Mouse (Mus musculus): ENCODE measurements at regions not wholly inside any gene's neighbourhood (a gene's known extent, or its start where the extent isn't known, plus 50 kb on each side); places are given as distances from the start of the nearest gene placed in this dataset.

DNA sequence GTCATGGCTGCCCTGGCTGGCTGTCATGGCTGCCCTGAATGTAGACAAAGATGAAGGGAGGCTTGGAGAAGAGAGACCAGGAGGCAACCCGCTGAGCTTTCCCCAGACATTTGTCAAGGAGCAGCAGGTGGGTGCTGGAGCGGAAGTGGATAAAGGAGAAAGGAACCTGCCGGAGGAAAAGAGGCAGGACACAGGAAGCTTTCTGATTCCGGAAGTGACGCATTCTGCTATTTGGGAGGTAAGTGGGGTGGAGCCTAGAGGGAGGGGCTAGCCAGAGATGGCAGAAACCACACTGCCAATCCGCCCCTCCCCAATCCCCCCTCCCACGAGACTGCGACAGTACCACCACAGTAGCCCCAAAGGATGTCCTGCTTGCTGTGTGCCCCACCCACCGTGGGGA is 80.1 kb downstream of the Gm572 start:
- no peak for DNase-seq

DNA sequence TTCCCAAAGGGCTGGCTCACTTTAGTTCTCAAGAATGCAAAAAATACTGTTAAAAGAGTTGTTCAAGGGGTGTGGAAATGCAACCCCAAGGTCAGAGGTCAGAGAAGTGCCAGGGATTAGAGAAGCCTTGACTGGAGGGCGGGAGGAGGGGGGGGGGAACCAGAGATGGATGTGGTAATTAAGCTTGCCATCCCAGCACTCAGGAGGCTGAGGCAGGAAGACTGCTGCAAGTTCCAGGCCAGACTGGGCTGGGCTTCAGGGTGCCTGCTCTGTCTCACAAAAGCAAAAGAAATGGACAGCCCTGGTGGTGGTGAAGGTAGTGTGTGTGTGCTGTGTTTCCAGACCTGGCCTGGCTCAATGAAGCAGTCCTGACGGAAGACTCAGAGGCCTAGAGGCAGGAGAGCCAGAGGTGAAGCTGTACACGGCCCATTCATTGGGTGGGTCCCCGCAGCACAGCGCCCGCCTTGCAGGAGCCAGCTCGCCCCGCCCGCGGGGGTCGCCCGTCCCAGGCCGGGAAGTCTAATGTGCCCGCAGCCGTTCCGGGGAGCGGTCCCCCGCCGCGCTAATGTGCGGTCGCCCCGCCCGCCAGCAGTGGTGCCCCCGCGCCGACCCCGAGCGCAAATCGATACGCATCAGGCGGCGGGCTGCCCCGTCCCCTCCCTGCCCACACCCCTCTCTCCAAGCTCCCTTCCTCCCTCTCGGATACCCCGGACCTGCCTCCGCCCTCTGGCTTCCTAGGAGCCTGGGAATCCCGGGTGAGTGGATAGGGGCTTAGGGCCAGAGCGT is 80.1 kb upstream of the Casz1 start:
- no peak for DNase-seq

DNA sequence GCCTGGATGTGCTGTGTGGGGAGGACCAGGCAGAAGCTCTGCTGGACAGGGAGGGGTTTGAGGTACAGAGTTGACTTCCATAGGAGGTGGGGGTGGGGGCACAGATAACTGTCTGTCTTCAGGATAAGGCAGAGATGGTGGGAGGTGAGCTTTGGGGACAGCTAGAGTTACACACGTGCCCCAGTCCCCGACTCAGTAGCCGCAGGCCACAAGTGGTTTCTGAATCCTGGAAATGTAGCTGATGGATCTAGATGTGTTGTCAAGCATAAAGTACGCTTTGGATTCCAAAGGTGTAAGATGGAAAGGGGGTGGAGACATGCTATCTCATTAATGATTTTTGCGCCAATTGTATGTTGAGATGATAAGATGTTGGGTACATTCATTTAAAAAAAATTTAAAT is 75.4 kb upstream of the Casz1 start:
- DNase-seq = no peak

DNA sequence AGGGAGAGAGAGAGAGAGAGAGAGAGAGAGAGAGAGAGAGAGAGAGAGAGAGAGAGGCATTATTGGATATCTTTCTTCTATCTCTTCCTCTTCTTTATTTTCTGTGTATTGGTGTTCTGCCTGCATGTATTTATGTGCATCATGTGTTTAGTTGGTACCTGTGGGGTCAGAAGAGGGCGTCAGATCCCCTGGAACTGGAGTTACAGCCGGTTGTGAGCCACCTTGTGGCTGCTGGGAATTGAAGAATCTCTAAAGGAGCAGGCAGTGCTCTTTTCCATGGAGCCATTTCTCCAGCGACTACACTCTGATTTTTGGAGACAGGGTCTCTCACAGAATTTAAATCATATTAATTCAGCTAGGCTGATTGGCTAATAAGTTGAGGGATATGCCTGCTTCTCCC is 72.6 kb upstream of the Casz1 start:
- no peak for DNase-seq

DNA sequence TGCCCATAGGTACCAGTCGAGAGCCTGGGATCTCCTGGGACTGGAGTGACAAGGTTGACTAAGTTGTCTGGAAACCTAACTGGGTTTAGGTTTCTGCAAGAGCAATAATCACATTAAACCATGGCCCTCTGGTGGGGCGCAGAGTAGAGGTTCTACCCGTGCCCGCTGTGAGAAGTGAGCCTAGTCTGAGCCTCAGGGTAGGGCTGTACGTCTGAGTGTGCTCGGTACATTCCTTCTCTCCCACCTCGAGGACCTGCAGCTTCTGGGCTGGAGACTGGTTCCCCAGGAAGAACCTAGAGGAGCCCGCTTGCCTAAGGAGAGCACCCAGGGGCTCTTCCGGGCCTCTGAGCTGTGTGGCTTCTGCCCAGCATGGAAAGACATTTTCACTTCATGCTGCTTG is 70.2 kb upstream of the Casz1 start:
- no peak for DNase-seq

DNA sequence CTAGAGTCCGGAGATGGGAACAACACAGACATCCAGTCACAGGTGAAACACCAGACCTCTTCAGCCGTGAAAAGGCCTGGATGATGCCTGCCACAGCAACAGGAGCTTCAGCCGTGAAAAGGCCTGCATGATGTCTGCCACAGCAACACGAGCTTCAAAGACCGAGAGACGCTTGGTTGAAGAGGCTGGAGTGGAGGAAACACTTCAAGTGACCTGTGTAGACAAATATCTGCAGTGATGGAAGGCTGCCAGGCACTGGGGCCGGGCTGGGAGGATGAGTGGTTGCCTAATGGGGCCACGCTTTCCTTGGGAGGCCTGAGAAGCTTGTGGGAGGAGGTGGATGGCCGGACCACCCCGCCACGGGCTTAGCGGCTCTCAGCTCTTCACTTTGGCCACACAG is 69.7 kb upstream of the Casz1 start:
- DNase-seq = peak; percentile 78

DNA sequence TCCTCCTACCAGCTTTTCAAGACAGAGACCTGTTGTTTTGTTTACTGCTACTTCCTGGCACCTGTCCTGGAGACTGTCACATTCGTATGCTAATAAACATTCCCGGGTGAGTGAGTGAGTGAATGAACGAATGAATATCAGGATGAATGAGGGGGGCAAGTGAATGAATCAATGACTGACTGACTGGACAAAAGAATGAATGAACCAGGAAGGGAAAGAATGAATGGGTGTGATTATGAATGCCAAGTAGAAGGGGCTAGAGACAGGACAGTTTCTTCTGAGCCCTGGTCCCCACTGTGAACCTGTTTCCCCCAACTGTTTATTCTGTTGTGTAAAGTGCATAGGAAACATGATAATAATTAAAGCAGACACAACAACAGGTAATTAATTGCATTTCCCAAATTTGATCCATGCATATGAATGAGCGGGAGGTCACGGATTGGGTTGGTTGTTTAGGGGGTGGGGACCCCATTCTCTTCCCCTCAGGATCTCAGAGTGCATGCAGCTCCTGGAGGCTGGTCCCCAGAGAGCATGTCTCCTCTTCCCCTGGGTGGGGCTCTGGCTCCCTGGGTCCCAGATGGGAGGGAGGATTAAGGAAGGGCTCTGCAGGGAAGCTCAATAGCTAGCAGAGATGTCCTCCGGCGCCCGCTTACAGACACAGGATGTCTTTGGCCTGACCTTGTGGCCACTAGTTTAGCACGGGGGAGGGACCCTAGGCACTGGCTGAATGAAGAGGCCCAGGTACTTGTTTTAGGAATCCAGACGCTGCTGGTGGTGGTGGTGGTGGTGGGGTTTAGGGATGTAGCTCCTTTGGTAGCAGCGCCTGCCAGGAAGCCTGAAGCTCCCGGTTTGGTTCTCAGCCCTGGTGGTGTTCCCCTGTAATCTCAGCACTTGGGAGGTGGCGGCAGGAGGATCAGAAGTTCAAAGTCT is 65.4 kb upstream of the Casz1 start:
- DNase-seq = no peak

DNA sequence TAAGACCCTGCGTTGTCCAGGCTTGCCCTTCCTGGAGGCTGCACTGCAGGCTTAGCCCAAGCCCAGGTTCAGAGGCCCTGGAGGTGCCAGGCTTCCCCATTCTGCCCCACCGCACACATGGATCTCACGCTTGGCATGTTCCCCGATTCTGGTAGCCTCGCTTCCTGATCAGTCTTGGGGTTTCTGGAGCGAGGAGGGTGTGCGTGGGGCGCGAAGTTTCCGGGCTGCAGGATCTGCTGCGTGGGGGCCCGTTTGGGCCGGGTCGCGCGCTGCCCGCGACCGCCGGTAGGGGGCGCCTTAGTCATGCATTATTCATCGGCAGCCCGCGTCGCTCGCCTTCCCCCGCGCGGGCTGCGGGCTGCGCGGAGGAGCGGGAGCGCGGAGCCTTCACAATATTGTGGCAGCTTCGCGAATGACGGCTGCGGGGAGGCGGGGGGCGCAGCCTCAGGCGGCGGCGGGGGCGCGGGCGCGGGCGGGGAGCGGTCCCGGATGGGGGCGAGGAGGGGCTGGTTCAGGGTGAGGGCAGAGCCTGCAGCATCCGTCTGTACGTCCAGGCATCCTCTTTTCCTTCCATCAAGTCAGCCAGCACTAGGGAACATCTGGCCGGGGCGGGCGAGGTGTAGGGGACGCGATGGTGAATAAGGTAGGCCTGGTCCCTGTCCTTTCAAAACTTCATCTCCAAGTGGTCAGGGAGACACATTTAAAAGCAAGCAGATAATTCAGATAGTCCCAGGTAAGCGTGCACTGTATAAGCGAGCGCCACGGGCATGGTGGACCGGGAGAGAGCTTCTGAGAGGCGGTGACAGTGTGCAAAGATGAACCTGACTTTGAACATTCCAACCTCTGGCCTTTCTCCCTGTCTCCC is 61.4 kb upstream of the Casz1 start:
- DNase-seq = peak; percentile 80

DNA sequence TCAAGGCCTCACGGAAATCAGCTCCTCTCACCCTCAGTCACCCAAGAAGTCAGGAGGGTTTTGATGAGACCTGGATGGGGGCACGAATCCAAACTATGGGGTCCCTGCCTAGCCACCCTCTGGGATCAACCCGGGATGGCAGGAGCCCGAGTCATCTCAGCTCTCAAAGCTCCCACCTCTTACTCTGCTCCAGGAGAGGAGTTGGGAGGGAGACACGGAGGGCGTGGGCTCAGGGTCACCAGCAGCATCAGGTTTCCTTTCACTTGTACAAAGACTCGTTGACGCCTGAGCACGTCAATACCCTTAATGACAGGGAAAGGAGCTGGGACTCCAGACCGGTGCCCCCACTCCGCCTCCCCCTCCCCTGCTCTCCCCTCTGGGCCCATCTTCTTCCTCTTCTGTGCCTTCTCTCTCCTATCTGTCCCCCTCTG is 60.8 kb upstream of the Casz1 start:
- DNase-seq = no peak

DNA sequence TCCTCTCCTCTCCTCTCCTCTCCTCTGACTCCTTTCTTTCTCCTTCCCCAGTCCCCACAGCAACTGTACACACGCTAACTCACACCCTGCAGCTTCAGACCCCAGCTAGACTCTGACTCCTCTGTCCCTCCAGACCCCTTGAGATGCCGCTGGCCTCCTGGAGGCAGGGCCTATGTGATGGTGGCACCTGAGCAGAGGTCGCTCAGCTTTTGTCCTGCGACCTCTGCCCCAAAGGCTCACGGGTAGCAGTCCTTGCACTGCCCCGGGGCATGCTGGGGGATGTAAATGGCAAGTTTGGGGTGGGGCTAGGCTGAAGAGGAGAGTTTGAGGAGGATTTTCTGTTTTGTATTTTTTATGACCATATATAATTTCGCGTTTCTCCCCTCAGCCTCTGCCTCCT is 60.2 kb upstream of the Casz1 start:
- DNase-seq = no peak

DNA sequence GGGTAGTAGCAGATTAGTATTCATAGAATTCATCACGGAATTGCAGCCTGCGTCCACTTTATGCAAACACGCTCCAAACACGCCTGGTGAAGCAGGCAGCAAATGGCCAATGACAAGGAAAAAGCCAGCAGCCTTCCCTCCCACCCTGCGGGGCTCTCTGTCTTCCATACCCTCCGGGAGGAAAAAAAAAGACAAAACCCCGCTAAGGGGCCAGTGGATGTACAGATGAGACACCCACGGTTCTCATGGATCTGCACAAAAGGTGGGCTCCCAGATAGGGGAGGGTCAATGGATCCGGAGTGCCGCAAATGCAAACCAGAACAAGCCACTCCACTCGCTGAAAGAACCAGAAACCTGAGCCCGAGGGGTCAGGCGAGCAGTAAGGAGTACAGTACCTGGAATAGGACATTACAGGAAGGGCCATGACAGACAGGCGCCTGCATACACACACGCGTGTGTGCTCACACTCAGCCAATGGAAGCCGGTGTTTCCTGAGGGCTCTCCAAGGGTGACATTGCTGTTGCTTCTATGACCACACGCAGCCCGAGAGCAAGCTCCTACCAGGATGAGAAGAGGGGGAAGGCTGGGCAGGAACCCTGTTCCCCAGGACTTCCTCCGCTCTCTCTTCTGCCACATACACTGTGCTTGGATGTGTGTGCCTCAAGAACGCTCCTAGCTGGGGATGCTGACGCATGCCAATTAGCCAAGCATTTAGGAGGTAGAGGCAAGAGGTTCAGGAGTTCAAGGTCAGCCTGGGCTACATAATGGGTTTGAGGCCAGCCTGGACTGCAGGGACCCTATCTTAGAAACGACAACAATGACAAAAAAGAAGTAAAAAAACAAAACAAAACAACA is 57.5 kb upstream of the Casz1 start:
- no peak for DNase-seq

DNA sequence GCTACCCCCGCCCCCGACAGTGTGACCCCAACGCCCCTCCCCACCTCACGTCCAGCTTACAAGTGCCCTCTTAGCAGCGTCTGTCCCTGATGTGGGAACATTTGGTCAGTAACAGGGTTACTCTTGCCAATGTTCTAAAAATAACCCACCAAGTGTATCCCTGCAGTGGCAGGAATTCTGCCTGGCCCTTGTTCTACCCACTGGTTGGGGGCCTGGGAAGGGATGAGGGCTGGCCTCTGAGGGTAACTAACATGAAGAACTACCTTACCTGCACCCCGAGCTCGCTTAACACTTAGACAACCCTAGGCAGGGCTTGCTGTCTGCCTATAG is 56.9 kb upstream of the Casz1 start:
- DNase-seq = no peak

DNA sequence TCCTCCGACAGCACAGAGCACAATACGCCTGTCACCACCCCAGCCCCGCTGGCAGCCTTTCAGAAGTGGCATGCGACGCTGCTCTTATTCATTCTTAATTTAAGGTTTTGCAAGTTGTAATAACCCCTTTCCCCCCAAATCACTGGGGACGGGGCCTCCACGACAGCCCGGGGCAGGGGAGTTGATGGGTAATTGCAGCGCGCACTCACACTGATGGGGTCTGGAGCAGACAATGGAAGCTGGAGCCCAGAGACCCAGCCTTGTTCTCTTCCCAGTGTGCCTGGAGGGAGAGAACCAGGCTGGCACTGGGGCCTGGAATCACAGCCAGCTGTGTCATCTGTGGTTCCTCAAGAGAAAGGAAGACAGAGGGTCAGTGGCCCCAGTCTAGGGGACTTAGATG is 54.2 kb upstream of the Casz1 start:
- DNase-seq = no peak

DNA sequence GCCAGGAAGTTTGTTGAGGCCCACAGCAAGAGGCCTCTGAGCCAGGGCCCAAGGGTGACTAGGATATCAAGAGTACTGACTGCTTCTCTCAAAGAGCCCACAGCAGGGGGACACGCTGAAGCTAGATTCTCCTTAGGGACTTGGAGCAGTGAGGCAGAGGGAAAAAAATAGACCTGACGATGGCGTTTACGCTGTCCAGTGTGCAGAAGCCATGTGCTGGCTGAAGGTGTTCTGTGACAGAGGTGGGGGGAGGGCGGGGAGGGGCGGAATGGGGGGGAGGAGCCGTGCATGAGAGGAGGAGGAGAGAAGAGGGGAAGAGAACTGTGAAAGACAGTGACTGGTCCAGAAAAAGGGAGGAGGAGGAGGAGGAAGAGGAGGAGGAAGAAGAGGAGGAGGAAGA is 52.6 kb upstream of the Casz1 start:
- no peak for DNase-seq

DNA sequence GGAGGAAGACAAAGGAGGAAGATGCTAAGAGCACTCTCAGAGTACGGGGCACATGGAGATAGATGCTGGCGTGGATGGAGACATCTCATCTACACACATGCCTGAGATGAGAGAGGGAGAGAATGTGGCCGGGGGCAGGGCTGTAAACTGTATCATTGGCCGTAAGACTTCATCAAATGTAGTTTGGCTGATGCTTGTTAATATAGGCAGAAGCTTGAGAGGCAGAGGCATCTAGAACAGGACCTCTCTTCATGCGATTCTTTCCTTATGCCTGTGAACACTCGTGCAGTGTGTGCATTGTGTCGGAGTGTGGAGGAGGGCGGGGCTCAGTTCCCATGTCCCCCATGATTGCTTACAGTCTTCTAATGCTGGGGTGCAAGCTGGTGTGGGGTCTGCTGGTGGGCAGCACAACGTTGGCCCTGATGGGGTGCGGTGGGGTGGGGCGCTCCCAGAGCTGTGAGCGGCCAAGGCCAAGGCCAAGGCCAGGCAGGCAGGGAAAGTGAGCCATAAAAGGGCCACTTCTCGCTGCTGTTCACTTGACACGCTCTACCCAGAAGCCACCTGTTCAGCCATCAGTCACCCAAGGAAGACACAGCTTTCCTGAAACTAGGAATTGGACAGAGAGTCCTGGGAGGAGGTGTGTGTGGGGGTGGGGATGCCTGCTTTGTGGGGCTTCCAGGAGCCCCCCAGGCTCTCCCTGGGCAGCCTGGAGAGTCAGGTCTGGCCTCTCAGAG is 51.7 kb upstream of the Casz1 start:
- DNase-seq = no peak

DNA sequence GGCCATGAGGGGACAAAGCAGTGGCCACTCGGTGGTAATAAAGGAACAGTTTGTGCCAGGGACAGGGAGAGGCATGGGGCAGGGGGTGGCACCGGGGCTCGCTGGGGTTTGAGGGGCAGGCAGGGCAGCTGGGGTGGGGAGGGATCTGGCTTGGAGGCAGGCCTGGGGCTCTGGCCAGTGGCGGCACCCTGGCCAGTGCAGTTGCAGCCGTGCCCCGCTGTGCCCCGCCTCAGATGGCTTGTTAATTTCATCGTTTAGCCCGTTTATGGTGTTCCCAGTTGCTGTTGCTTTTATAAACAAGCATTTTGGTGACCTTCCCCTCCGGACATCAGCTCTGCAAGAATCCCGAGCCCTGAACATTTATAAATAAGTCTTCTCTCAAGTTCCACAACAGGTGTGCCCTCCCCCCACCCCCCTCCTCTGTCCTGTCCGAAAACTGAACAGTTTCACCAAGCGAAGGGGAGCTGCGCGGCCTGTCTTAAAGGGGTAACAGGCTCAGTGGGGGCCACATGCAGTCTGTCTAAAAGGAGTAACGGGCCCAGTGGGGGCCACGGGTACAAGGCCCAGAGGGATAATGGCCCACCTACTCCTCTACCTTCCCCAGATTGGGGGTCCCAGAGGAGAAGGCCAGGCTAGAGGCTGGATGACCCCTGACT is 51.0 kb upstream of the Casz1 start:
- DNase-seq = no peak

DNA sequence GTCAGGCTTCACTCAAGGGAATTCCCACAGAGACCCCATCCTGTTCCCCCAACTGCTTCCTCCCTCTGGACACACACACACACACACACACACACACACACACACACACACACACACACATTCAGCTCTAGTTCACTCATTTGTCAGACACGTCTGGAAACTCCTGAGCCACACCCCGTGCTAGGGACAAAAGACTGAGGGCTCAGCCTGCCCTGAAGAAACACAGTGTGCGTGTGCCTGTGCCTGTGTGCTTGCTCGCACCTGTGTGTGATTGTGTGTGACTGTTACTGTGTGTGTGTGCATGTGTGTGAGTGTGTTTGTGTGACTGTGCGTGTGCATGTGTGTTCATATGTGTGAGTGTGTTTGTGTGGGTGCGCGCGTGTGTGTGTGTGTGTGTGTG is 50.4 kb upstream of the Casz1 start:
- DNase-seq = no peak
